Mouse (Mus musculus): Measurements from ENCODE around the gene Herpud1. TPM values are rescaled to one million over a fixed set of nuclear protein-coding genes. Genes with fewer than 3 reads are reported as not detected.
"Not testable (repeated sequence)": the region's sequence is repeated elsewhere in the genome, so short reads cannot be mapped to it uniquely, and the experiment has no call there.

The Herpud1 gene
- total RNA-seq, 2 experiments from 2014 or later: 34.4 to 36.1 TPM

DNA sequence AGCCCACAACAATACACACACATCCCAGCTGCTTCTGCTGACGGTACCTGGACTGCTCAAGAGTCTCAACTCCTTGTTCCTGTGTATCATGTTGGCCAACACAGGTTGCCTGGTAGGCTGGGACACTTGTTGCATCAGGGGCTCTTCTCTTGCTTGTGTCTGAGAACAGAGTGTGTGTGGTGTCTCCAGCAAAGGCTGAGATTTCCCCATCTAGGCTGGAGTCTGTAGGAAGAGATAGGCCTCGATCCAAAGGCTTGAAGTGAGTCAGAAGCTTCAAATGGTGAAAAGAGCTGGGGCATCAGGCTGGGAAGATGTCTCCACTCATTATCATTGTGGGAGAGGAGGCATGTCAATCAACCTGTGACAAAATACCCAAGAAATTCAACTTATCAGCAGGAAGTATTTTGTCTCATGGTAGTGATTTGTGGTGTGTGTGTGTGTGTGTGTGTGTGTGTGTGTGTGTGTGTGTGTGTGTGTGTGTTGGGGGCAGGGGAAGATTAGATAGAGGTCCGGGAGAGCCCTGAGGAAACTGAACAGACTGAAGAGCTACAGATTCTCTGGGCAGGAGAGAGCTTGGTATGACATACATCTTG lies 13.2 kb downstream of the Herpud1 start:
- intact Hi-C loops (cut with DNase I): loop anchor here (5.0 kb wide), 1 partner anchor 57 kb away; no protein-coding TSS in a partner anchor
- DNase-seq: no peak

DNA sequence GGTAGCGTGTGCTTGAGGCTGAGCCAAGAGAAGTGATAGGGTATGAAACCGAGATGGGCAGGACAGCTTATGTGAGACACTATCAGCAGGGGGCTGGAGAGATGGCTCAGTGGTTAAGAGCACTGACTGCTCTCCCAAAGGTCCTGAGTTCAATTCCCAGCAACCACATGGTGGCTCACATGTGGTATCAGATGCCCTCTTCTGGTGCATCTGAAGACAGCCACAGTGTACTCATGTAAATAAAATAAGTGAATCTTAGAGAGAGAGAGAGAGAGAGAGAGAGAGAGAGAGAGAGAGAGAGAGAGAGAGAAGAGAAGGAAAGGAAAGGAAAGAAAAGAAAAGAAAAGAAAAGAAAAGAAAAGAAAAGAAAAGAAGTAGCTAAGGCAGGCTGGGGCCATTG lies 13.7 kb downstream of the Herpud1 start:
- not testable (repeated sequence) for DNase-seq
- intact Hi-C loops (cut with DNase I): loop anchor here (5.0 kb wide), 1 partner anchor 58 kb away; no protein-coding TSS in a partner anchor

DNA sequence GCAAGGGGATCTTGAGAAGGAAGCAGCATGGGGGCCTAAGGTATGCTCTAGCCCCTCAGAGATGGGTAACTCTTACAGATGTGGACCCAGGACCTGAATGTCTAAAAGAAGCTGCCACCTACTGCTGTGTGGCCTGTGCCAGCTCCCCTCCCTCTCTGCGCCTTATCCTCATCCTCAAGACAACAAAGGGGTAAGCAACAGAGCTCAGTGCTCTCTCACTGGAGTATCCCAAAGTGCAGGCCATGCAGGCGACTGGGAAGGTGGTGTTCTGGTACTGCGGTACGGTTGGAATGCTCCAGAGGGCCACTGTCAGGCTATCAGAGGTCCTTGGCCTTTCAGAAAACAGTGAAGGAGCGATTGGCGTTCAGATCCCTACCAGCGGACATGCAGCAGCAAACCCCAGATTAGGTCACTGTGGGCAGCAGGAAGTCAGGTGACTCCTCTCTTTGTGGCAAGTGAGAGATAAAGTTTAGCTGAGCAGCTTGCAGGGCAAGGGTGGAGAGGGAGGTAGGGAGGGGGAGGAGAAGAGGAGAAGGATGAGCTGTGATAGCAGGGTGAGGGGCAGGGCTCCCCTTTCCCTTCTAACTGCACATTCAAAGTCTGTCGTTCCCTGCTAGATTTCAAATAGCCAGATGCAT lies 22.3 kb downstream of the Herpud1 start:
- intact Hi-C loops (cut with DNase I): no loop called here
- no peak for DNase-seq

DNA sequence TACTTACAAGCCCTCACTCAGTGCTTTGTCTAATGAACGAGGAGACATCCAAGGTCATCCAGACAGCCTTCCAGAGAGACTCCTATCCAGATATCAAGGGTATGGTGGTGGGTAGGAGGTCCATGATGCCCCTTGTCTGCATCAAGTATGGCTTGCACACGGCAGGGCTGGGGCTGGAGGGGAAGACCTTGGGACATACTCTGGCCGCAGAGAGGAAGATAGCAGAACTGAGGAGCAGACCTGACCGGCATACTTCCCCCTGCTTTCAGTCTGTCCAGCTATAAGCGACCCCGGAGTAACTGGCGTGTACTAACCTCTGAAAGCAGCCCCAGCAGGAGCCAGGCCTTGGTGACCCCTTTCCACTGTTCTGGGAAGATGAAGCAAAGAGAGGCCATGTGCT lies 23.3 kb downstream of the Herpud1 start:
- no peak for DNase-seq
- intact Hi-C loops (cut with DNase I): no loop called here

DNA sequence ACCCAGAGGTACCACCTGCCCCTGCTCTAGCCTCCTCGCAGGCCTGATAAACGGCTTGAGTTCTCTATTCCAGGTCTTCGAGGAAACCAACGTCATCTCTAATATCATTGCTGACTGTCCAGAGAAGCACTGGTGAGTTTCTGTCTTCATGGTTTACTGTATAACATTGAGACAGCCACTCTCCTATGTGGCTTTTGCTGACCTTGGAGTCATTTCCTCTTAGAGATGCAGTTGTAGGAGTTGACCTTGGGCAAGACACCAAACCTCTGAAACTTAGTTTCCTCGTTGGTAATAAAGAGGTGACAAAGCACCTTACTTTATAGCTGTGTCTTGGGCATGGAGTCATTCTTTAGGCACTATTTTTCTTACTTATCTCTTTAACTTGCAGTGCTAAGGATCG lies 26.3 kb downstream of the Herpud1 start:
- intact Hi-C loops (cut with DNase I): no loop called here
- DNase-seq: no peak

DNA sequence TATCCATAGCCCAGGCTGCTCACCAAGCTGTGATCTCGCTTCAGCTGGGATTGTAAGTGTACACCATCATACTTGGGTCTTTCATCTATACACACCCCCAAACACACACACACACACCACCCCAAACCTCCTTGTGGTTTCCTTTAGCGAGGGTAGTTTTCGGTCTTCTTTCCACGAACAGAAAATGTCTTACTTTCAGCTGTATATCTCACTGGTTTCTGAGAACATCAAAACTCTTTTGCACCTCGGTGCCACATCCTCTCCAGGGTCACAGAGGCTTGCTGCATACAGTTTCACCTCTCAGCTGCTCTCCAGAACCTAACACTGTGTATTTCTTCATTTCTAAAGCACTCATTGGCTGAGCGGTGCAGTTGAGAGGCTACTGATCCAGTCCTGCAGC lies 27.3 kb downstream of the Herpud1 start:
- intact Hi-C loops (cut with DNase I): no loop called here
- DNase-seq: no peak

DNA sequence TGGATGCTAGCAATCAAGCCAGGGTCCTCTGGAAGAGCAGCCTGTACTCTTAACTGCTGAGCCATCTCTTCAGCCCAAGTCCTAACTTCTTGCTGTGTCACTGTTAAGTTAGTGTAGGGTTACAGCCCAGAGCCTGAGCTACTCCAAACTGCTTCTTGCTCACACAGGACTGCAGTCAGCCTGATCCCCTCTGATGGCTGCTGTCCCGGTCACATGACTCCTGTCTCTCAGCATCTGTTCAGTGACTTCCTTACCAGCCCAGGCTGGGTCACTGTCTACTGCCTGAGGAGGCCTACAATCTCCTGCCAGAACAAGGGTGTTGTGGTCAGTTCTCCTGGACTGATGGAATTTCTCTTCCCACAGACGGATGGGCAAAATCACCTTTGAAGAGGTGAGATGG lies 29.0 kb downstream of the Herpud1 start:
- intact Hi-C loops (cut with DNase I): no loop called here
- no peak for DNase-seq

DNA sequence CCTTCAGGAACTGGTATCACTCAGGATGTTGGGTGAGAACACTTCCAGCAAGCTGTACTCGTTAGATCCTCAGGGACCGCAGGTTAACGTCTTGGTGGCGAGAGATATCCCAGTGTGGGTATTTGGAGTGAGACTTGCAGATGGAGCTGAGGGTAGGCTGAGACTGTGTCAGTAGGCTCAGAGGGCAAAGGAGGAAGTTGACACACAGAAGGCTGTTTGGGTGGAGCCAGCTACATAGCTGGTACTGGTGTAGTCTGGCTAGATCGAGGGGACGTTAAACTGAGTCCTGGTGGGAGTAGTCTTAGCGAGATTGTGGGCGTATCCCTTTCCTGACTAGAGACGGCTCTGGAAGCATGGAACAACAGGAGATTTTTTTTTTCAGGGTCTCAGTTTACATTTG lies 31.8 kb downstream of the Herpud1 start:
- no peak for DNase-seq
- intact Hi-C loops (cut with DNase I): no loop called here

DNA sequence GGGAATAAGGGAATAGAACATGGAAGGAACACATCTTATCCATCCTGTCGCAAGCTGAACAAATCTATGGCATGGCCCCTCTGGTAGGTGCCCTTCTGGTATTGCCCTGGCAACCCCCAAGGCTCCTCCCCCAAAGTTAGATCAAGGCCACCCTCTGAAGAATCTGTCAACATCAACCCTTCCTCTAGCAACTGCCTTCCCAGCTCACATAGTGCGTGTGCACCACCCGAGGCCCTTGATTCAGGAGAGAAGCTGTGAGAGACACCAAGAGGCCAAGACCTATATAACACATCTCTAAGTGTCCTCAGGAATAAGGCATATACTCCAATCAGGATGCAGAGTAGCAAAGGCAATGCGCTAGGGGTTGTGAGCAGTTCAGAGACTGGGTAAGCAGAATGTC lies 36.0 kb downstream of the Herpud1 start:
- intact Hi-C loops (cut with DNase I): no loop called here
- no peak for DNase-seq

DNA sequence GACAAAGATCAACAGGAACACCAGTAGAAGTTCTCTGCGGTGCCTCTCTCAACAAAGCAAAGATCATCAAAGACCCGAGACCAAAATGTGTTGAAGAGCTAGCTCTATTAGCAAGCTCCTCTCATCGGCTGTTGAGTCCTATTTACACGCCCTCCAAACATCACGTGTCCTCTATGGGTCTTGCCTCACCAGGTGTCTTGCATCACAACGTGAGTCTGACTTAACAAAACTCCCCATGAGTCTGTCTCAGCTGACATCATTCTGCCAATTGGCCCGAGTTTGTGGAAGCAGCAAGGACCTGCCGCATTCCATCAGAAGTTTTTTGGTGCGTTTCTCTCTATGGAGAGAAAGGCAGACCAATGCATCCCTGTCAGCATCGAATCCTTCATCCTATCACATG lies 41.7 kb downstream of the Herpud1 start:
- DNase-seq: no peak
- intact Hi-C loops (cut with DNase I): no loop called here

DNA sequence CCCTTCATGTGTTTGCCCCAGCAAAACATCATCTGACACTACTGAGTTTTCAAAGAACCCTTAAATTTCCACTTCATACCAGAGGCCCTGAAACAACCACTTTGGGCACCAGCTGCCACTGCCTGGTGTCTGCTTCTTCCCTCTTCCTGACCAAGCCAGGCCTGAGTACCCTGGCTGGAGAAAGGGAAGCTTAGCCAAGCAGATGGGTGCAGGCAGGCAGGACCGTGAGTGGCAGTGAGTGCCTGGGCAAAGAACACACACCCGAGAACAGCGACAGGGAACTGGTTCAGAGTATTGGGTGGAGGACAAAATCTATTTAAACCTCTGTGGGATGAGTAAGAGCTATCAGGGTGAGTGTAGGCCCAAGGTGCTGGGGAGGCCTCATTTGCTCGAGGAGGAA lies 42.2 kb downstream of the Herpud1 start:
- intact Hi-C loops (cut with DNase I): no loop called here
- no peak for DNase-seq

DNA sequence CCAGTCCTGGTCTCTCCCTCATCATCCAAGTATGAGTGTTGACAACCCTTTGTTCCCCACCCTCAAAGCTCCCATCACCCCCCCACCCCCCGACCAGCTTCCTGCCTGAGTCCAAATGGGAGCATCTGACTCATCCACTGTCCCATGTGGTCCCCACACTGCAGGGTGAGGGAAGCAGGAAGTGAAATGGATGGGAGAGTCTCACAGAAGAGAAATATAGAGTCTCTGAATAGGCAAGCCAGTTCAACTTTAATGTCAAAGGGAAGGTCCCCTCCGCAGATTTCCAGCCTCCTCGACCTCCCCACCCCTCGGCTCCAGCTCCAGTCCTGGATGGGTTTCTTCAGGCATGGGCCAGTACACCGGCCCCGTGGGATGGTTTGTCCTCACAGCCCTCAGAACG lies 43.1 kb downstream of the Herpud1 start:
- intact Hi-C loops (cut with DNase I): no loop called here
- no peak for DNase-seq

DNA sequence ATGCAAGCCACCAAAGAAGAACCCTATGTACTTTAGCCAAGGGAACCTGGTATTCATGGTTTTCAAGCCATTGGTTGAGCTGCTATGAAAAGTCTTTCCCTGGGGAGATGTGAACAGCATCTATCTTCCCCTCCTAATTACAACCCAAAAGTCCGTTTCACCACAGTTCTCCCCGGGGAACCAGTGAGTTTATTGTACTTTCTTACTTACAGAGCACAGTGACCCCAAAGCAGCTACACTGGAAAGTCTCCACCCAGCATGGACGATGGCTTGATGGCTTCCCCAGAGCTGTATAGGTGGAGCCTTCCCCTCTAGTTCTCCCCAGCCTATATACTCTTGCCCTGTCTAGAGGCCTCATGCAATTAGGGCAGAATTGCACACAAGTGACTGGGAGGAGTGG lies 46.0 kb downstream of the Herpud1 start:
- DNase-seq: no peak
- intact Hi-C loops (cut with DNase I): no loop called here

DNA sequence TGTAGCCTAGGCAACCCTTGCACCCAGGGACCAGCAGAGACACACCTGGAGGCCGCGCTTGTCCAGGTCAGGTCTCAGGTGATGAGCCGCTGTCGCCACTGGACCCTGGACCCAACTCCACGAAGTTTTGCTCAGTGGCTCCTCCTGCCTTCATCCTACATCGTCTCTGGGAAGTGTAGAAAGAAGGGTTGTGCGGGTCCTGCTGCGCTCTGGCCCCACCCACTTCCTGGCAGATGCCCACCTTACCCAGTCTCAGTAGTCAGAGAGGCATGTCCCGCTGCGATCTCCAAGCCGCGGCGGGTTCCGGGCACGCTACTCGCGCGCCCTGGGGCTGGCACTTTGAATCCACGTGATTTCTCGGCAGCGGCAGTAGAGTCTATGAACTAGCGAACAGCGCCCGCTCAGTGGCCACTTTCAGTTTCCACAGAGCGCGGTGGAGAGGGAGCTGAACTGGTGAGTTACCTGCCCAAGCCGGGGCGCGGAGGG lies 47.8 kb downstream of the Herpud1 start, which contains the start of gene Nlrc5:
Nlrc5 (plus strand) TSS at position 376 of the 486 bp plus-strand sequence.
- peak; percentile 47 for DNase-seq
- intact Hi-C loops (cut with DNase I): no loop called here

DNA sequence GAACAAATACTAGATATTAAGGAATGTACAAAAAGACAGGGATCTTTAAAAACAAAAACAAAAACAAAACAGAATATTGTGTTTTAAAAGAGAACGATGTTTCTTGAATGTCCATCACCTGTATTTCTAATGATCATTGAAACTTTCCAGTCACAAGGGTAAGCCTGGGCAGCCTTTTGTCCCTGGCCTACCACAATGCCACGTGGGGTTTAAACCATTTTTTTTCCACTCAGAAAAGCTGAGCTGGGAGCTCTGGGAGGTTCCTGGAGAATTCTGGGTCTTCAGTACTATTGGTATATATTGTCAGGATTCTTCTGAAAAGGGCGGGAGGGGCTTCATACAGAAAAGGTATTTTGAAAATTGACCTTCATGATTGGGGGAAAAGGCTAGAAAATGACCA lies 48.7 kb downstream of the Herpud1 start:
- no peak for DNase-seq
- intact Hi-C loops (cut with DNase I): no loop called here

DNA sequence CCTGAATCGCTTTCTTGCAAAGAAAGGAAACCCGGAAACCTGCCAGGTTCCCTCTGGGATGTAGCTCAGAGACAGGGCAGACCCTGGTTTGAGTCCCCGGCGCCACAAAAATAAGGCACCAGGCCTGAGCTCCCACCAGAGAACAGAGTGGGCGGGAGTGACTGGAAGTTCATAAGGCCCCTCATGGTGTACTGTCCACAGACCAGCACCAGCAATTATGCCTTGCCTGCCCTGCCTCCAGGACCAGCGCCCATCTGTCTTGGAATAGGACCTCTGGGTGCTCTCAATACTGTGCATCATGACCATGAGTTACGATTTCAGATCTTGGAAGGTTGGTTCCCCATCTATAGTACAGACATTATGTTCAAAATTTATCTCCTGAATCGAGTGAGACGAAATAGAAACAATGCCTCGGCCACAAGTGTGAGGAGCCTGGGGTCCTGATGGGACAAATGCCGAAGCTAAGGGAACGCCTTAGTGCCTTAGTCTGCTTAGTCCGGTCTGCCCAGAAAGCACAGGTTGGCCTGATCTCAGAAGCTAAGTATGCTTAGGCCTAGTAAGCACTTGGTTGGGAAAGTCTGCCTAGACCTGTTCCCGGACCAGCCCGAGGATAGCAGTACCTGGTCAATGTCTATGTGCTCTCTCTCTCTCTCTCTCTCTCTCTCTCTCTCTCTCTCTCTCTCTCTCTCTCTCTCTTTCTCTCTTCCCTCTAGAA lies 49.3 kb downstream of the Herpud1 start:
- intact Hi-C loops (cut with DNase I): no loop called here
- no peak for DNase-seq

DNA sequence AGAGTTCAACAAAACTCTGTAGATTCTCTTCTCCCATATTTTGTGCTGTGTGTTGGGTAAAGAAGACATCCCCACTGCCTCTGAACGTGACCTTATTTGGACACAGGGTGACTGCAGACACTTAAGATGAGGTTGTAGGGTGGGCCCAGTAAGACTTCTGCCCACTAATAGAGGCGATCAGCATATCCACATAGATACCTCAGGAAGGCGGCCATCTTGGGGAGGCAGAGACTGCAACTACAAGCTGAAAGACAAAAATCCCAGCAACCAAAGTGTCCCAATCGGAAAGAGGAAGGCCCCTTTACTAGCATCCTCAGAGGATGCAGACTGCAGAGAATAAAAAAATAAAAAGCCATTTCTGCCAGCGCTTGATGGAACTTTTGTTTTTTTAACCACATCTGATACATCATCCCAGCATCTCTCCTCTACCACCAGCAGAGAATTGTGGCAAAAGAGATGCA lies 49.9 kb downstream of the Herpud1 start:
- intact Hi-C loops (cut with DNase I): no loop called here
- DNase-seq: no peak

DNA sequence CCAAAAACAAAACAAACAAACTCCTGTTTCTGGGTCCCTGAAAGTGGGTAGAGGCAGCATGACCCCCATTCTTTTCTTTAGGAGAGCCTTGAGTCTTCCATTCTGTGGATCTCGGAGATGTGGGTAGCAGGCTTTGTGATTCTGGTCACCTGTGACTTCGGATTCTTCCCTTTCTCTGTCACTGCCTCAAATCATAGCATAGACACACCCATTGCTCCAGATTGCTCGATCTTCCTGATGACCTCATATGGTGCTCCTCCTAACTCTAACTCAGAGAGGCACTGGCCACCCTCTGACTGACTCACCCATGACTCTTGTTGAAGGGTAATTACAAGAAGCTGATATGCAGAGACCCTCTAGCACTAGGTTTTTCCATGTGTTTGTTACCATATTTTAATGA lies 50.7 kb downstream of the Herpud1 start:
- DNase-seq: no peak
- intact Hi-C loops (cut with DNase I): no loop called here

DNA sequence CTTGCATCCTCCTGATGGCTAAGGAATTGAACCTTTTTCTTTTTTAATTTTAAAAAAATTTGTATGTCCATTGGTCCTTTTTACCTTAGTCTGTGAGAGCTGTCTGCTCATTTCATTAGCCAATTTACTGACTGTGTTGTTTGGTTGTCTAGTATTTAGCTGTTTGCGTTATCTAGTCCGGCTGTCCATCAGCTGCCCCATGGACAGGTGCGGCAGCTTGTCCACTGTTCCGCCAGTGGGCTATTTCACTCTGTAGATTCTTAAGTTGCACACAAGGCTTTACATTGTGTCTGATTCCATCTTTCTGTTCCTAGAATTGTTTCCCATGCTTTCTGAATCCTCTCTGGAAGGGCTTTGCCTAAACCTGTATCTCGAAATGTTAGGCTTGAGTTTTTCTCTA lies 52.4 kb downstream of the Herpud1 start:
- intact Hi-C loops (cut with DNase I): no loop called here
- no peak for DNase-seq

DNA sequence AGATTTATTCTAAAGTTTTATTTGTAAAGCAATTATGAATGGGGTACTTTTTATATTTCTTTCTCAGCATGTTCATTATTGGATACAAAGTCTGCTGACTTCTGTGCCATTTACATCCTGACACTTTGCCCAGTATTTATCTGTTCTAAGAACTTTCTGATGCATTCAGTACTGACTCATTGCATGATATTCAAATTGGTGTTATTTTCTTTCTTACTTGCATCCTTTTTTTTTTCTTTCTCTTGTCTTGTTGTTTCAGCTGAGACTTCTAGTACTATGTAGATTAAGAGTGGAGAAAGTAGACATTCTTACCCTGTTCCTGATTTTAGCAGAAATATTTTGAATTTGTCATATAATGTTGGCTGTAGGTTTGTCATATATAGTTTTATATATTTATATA lies 53.5 kb downstream of the Herpud1 start:
- intact Hi-C loops (cut with DNase I): no loop called here
- no peak for DNase-seq

DNA sequence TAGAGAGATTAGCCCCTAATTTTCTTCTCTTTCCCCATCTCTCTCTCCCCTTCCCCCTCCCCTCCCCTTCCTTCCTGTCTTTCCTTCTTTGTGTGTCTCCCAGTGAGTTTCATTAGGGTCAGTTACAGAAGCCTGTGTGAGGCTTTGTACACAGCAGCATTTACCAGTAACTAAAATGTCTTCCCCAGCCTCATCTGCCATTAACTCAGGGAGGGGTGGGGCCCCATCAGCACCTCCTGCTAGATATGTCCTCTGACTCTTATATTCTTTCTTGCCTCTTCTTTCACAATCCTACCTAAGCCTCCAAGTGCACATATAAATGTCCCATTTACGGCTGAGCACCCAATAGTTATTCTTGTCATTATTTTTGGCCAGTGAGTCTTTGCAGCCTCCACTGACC lies 54.2 kb downstream of the Herpud1 start:
- no peak for DNase-seq
- intact Hi-C loops (cut with DNase I): no loop called here

DNA sequence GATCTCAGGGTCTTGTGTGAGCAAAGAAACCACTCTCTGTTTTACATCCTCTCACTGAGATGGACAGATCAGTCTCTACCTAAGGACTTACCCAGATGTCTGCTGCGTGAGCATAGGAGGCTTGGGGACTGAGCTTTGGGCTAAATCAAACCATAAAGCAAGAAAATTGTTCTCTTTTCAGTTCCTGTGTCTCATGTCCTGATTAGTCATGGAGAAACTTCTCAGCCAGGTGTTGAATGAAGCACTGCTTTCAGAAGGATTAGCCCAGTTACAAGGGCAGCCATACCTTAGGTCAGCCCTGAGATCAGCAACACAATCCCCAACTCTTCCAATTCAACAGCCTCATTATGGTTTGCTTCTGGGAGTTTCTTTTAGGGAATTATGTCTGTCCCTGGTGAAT lies 55.4 kb downstream of the Herpud1 start:
- intact Hi-C loops (cut with DNase I): no loop called here
- DNase-seq: no peak

Data from left cerebral cortex, postnatal 4 days (tissue).